Mouse (Mus musculus) left cerebral cortex, postnatal 25 days (tissue): ENCODE results near the gene 1110051M20Rik. TPM values are rescaled to one million over a fixed set of nuclear protein-coding genes. Genes with fewer than 3 reads are reported as not detected.

Source experiments
- DNase-seq, 2 experiments: peaks; one replicate each; pipeline ENCODE4 v3.0.0; 2022; ENCODE audit warnings: low spot score in 2 of 2, mixed read lengths in 1 of 2
- intact Hi-C: fragments of 180-260 bp; cut with DNase I; formaldehyde crosslinking; loops from one replicate; pipeline ENCODE4 v1.15.1; 2025
- total RNA-seq, 2 experiments: library from RNA; stranded (reverse); gene quantifications; 2 replicates each; pipeline ENCODE4 v1.2.3; 2021

Gene 1110051M20Rik
- total RNA-seq, 2 experiments from 2014 or later, result 89.9 to 96.6 TPM

GRCm38 (mm10) chr2:91458673-91459391, 14.3 kb upstream of the 1110051M20Rik start:
- intact Hi-C loops, result loop anchor here (5.0 kb wide), 1 partner anchor 132 kb away; no protein-coding TSS in a partner anchor
- DNase-seq, result peak in 1 of 2 experiments; percentile 76

- intact Hi-C loops, result loop anchor here (5.0 kb wide), 1 partner anchor 131 kb away; no protein-coding TSS in a partner anchor
- DNase-seq, result no peak
Observed at GRCm38 (mm10) chr2:91458252-91458672, 13.8 kb upstream of the 1110051M20Rik start.

- intact Hi-C loops, result loop anchor here (5.0 kb wide), 1 partner anchor 130 kb away; no protein-coding TSS in a partner anchor
- DNase-seq, result no peak
Observed at GRCm38 (mm10) chr2:91457656-91458251, 13.2 kb upstream of the 1110051M20Rik start.

- no peak for DNase-seq
- intact Hi-C loops, result loop anchor here (5.0 kb wide), 1 partner anchor 130 kb away; no protein-coding TSS in a partner anchor
Observed at GRCm38 (mm10) chr2:91457259-91457655, 12.8 kb upstream of the 1110051M20Rik start, which contains the start of gene Lrp4. Gene Lrp4, plus strand, starts transcription at chr2:91457511.

- DNase-seq, result no peak
- intact Hi-C loops, result loop anchor here (5.0 kb wide), 1 partner anchor 129 kb away; no protein-coding TSS in a partner anchor
Observed at GRCm38 (mm10) chr2:91456491-91457100, 12.1 kb upstream of the 1110051M20Rik start.

GRCm38 (mm10) chr2:91455826-91456225, 11.3 kb upstream of the 1110051M20Rik start:
- DNase-seq, result peak; percentile 54 to 73
- intact Hi-C loops, result loop anchor here (5.0 kb wide), 1 partner anchor 129 kb away; no protein-coding TSS in a partner anchor

GRCm38 (mm10) chr2:91454434-91454833, 9.9 kb upstream of the 1110051M20Rik start:
- DNase-seq, result no peak
- intact Hi-C loops, result no loop called here

- DNase-seq, result no peak
- intact Hi-C loops, result no loop called here
Observed at GRCm38 (mm10) chr2:91453231-91454075, 8.9 kb upstream of the 1110051M20Rik start.

- DNase-seq, result no peak
- intact Hi-C loops, result no loop called here
Observed at GRCm38 (mm10) chr2:91452658-91453057, 8.2 kb upstream of the 1110051M20Rik start.

- intact Hi-C loops, result no loop called here
- DNase-seq, result no peak
Observed at GRCm38 (mm10) chr2:91450316-91450715, 5.8 kb upstream of the 1110051M20Rik start.

GRCm38 (mm10) chr2:91449662-91450061, 5.2 kb upstream of the 1110051M20Rik start:
- intact Hi-C loops, result no loop called here
- no peak for DNase-seq

GRCm38 (mm10) chr2:91442241-91442640, 2.3 kb downstream of the 1110051M20Rik start:
- intact Hi-C loops, result no loop called here
- no peak for DNase-seq

- intact Hi-C loops, result no loop called here
- DNase-seq, result no peak
Observed at GRCm38 (mm10) chr2:91441715-91442114, 2.8 kb downstream of the 1110051M20Rik start.

- DNase-seq, result no peak
- intact Hi-C loops, result no loop called here
Observed at GRCm38 (mm10) chr2:91440686-91441085, 3.8 kb downstream of the 1110051M20Rik start.

GRCm38 (mm10) chr2:91439876-91440275, 4.6 kb downstream of the 1110051M20Rik start:
- intact Hi-C loops, result no loop called here

GRCm38 (mm10) chr2:91439271-91439670, 5.2 kb downstream of the 1110051M20Rik start:
- no peak for DNase-seq
- intact Hi-C loops, result no loop called here

More at GRCm38 (mm10) chr2:91439876-91440275, 4.6 kb downstream of the 1110051M20Rik start:
- no peak for DNase-seq

- DNase-seq, result no peak
- intact Hi-C loops, result no loop called here
Observed at GRCm38 (mm10) chr2:91437116-91437815, 7.2 kb downstream of the 1110051M20Rik start.

GRCm38 (mm10) chr2:91436713-91437112, 7.8 kb downstream of the 1110051M20Rik start:
- intact Hi-C loops, result no loop called here
- DNase-seq, result no peak

- intact Hi-C loops, result no loop called here
- no peak for DNase-seq
Observed at GRCm38 (mm10) chr2:91430600-91430919, 13.9 kb downstream of the 1110051M20Rik start.
